Mouse (Mus musculus): ENCODE data around the gene Pnpla1. TPM values are rescaled to one million over a fixed set of nuclear protein-coding genes. Genes with fewer than 3 reads are reported as not detected.

Pnpla1 gene
- polyA plus RNA-seq, 1 experiment from 2014 or later = 0.07 TPM

GRCm38 (mm10) chr17:28931436-28932211 lies 73.4 kb downstream of the Pnpla1 start:
- Histone ChIP-seq H3K9ac (replicated peaks; ENCODE audit: low read depth, low read length) (no peak overlapping the region), H3K4me2 (ENCODE audit: low read depth, low read length) (no peak overlapping the region), H3K27me3 (ENCODE audit: control insufficient read depth, insufficient read depth, low read length) (no peaks in the 10 kb centered on the region), H3K4me3 (ENCODE audit: low read depth, low read length) (no peak overlapping the region), H3K27ac (ENCODE audit: low read depth, low read length) (no peak overlapping the region), H3K9me3 (ENCODE audit: control insufficient read depth, low read length) (no peaks in the 10 kb centered on the region), H3K36me3 (ENCODE audit: control insufficient read depth, insufficient read depth, low read length) (no peaks in the 10 kb centered on the region), H3K4me1 (ENCODE audit: control insufficient read depth, insufficient read depth, low read length) (no peaks in the 10 kb centered on the region)
- ATAC-seq (ENCODE audit: low read depth) = no peak
- 92% methylated on average over 18 of the region's 18 CpGs for WGBS

- no peaks in the 10 kb centered on the region for H3K4me1 ChIP-seq (ENCODE audit: control insufficient read depth, insufficient read depth, low read length)
- H3K27ac ChIP-seq (ENCODE audit: low read depth, low read length) = no peak overlapping the region
- no peak overlapping the region for H3K4me2 ChIP-seq (ENCODE audit: low read depth, low read length)
- H3K27me3 ChIP-seq (ENCODE audit: control insufficient read depth, insufficient read depth, low read length) = no peaks in the 10 kb centered on the region
- 88% methylated on average over 4 of the region's 4 CpGs for WGBS
- H3K36me3 ChIP-seq (ENCODE audit: control insufficient read depth, insufficient read depth, low read length) = no peaks in the 10 kb centered on the region
- H3K9ac ChIP-seq (replicated peaks; ENCODE audit: low read depth, low read length) = no peak overlapping the region
- no peaks in the 10 kb centered on the region for H3K9me3 ChIP-seq (ENCODE audit: control insufficient read depth, low read length)
- ATAC-seq (ENCODE audit: low read depth) = no peak
- no peak overlapping the region for H3K4me3 ChIP-seq (ENCODE audit: low read depth, low read length)
Observed at GRCm38 (mm10) chr17:28932274-28932673, 74.1 kb downstream of the Pnpla1 start.

- no peaks in the 10 kb centered on the region for H3K27me3 ChIP-seq (ENCODE audit: control insufficient read depth, insufficient read depth, low read length)
- H3K4me2 ChIP-seq (ENCODE audit: low read depth, low read length) = no peak overlapping the region
- no peaks in the 10 kb centered on the region for H3K9me3 ChIP-seq (ENCODE audit: control insufficient read depth, low read length)
- 75% methylated on average over 19 of the region's 19 CpGs for WGBS
- no peak for ATAC-seq (ENCODE audit: low read depth)
- H3K4me3 ChIP-seq (ENCODE audit: low read depth, low read length) = no peak overlapping the region
- no peaks in the 10 kb centered on the region for H3K4me1 ChIP-seq (ENCODE audit: control insufficient read depth, insufficient read depth, low read length)
- H3K9ac ChIP-seq (replicated peaks; ENCODE audit: low read depth, low read length) = no peak overlapping the region
- H3K27ac ChIP-seq (ENCODE audit: low read depth, low read length) = no peak overlapping the region
- no peaks in the 10 kb centered on the region for H3K36me3 ChIP-seq (ENCODE audit: control insufficient read depth, insufficient read depth, low read length)
Observed at GRCm38 (mm10) chr17:28934120-28934916, 76.1 kb downstream of the Pnpla1 start.

GRCm38 (mm10) chr17:28936133-28936532 lies 77.9 kb downstream of the Pnpla1 start:
- Histone ChIP-seq H3K9ac (replicated peaks; ENCODE audit: low read depth, low read length) (no peak overlapping the region), H3K27me3 (ENCODE audit: control insufficient read depth, insufficient read depth, low read length) (no peaks in the 10 kb centered on the region), H3K4me2 (ENCODE audit: low read depth, low read length) (no peak overlapping the region), H3K36me3 (ENCODE audit: control insufficient read depth, insufficient read depth, low read length) (no peaks in the 10 kb centered on the region), H3K4me3 (ENCODE audit: low read depth, low read length) (no peak overlapping the region), H3K27ac (ENCODE audit: low read depth, low read length) (no peak overlapping the region), H3K4me1 (ENCODE audit: control insufficient read depth, insufficient read depth, low read length) (no peaks in the 10 kb centered on the region), H3K9me3 (ENCODE audit: control insufficient read depth, low read length) (no peaks in the 10 kb centered on the region)
- no peak for ATAC-seq (ENCODE audit: low read depth)
- WGBS = 93% methylated on average over 7 of the region's 7 CpGs

GRCm38 (mm10) chr17:28936622-28937345 lies 78.6 kb downstream of the Pnpla1 start:
- ATAC-seq (ENCODE audit: low read depth) = no peak
- Histone ChIP-seq H3K9ac (replicated peaks; ENCODE audit: low read depth, low read length) (no peak overlapping the region), H3K9me3 (ENCODE audit: control insufficient read depth, low read length) (no peaks in the 10 kb centered on the region), H3K27me3 (ENCODE audit: control insufficient read depth, insufficient read depth, low read length) (no peaks in the 10 kb centered on the region), H3K4me1 (ENCODE audit: control insufficient read depth, insufficient read depth, low read length) (no peaks in the 10 kb centered on the region), H3K4me2 (ENCODE audit: low read depth, low read length) (no peak overlapping the region), H3K4me3 (ENCODE audit: low read depth, low read length) (no peak overlapping the region), H3K36me3 (ENCODE audit: control insufficient read depth, insufficient read depth, low read length) (no peaks in the 10 kb centered on the region), H3K27ac (ENCODE audit: low read depth, low read length) (no peak overlapping the region)
- 79% methylated on average over 10 of the region's 10 CpGs for WGBS

Other genes starting within 250 kb of the Pnpla1 start
- gene Srpk1, start 235.7 kb upstream of the Pnpla1 start, polyA plus RNA-seq (2014; fragmentation: Nextera tagmentation; extraction: Ambion mirVana) = 110 and 129 TPM in 2 replicates
- gene Slc26a8, start 168.2 kb upstream of the Pnpla1 start, polyA plus RNA-seq (2014; fragmentation: Nextera tagmentation; extraction: Ambion mirVana) = 1.9 and 3.0 TPM in 2 replicates
- gene Mapk14, start 167.1 kb upstream of the Pnpla1 start, polyA plus RNA-seq (2014; fragmentation: Nextera tagmentation; extraction: Ambion mirVana) = 30.0 and 35.6 TPM in 2 replicates
- 2.3 and 2.8 TPM in 2 replicates for gene AC170998.1, start 132.3 kb upstream of the Pnpla1 start, polyA plus RNA-seq (2014; fragmentation: Nextera tagmentation; extraction: Ambion mirVana)
- 0.32 and 0.96 TPM in 2 replicates for gene Mapk13, start 89.1 kb upstream of the Pnpla1 start, polyA plus RNA-seq (2014; fragmentation: Nextera tagmentation; extraction: Ambion mirVana)
- gene Brpf3, start 57.3 kb upstream of the Pnpla1 start, polyA plus RNA-seq (2014; fragmentation: Nextera tagmentation; extraction: Ambion mirVana) = 6.9 and 7.8 TPM in 2 replicates
- gene 4930539E08Rik, start 56.9 kb downstream of the Pnpla1 start, polyA plus RNA-seq (2014; fragmentation: Nextera tagmentation; extraction: Ambion mirVana) = 0.42 and 0.48 TPM in 2 replicates
- 0.41 TPM in 1 of 2 replicates, not detected in the other for gene Pxt1, start 85.4 kb downstream of the Pnpla1 start, polyA plus RNA-seq (2014; fragmentation: Nextera tagmentation; extraction: Ambion mirVana)
- 66.6 and 89.3 TPM in 2 replicates for gene Kctd20, start 93.5 kb downstream of the Pnpla1 start, polyA plus RNA-seq (2014; fragmentation: Nextera tagmentation; extraction: Ambion mirVana)
- 82.4 and 99.1 TPM in 2 replicates for gene Stk38, start 149.6 kb downstream of the Pnpla1 start, polyA plus RNA-seq (2014; fragmentation: Nextera tagmentation; extraction: Ambion mirVana)
- gene Srsf3, start 174.2 kb downstream of the Pnpla1 start, polyA plus RNA-seq (2014; fragmentation: Nextera tagmentation; extraction: Ambion mirVana) = 423 and 489 TPM in 2 replicates
- 59.8 and 81.1 TPM in 2 replicates for gene Cdkn1a, start 232.6 kb downstream of the Pnpla1 start, polyA plus RNA-seq (2014; fragmentation: Nextera tagmentation; extraction: Ambion mirVana)